Comparison of ENCODE assay signal across 25 mouse cellular contexts in the genomic region with DNA sequence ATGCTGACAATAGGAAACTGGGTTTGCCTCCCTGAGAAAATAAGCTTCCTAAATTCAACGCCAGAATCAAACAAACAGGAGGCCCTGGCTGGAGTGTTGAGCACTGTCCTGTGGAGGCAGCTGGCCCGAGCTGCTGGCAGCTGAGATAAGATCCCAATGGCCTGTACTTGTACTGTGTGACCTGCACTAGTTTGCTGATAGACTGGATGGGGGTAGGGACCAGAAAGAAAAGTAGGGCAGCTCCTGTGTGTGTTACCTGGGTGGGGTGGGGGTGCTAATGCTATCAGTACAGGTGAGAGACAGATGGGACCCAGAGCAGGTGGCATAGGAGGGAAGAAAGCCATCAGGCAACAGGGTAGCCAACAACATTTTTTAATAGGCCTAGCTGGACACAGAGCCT. TPM values are rescaled to one million over a fixed set of nuclear protein-coding genes. Genes with fewer than 3 reads are reported as not detected.
DNase-seq lines count a peak whose midpoint lies in the region; ATAC-seq and TF ChIP-seq lines count a peak whose summit lies in the region.
"Had no signal": no experiment of that assay in that cellular context is flagged by ENCODE, and none has a peak within 500 bp of the region (broad histone marks: within the 10 kb centered on the region; RNA-seq: fewer than 3 reads in every experiment).

No protein-coding gene starts in this region.

- peaks cover 2% of the 10 kb centered on the region; the same call in 1 of the 2 replicates for H3K27me3 ChIP-seq in heart, embryonic 11.5 days (ENCODE audit: control insufficient read depth, insufficient read depth, low read length)
- H3K27me3 ChIP-seq in heart, adult 2 months (ENCODE audit: control insufficient read depth, insufficient read depth, low read length), result no peaks in the 10 kb centered on the region
- H3K27me3 ChIP-seq in stomach, embryonic 15.5 days (replicated peaks), result no peaks in the 10 kb centered on the region
- H3K27me3 ChIP-seq in stomach, postnatal 0 days (ENCODE audit: control insufficient read depth, insufficient read depth, low read length), result no peaks in the 10 kb centered on the region
- H3K27me3 ChIP-seq: embryonic facial prominence, embryonic 13.5 days; forebrain, embryonic 15.5 days; hindbrain, embryonic 13.5 days; neural tube, embryonic 13.5 days had no signal

- 7% methylated on average over 2 of the region's 2 CpGs for WGBS in heart, embryonic 11.5 days (ENCODE audit: insufficient replicate concordance)
- WGBS in heart, adult 2 months, result 16% methylated on average over 2 of the region's 2 CpGs
- WGBS in stomach, embryonic 15.5 days, result 39% methylated on average over 2 of the region's 2 CpGs
- 32% methylated on average over 2 of the region's 2 CpGs for WGBS in stomach, postnatal 0 days

- ATAC-seq in heart, embryonic 11.5 days (replicated peaks; ENCODE audit: insufficient number of reproducible peaks, low FRiP score, low TSS enrichment), result 0 out of 2 replicates have a peak, but pooled peaks have one; percentile 51
- ATAC-seq in stomach, embryonic 15.5 days (ENCODE audit: insufficient read depth, low FRiP score, low read depth), result peak; percentile 67; the same call in 1 of the 2 replicates
- ATAC-seq in stomach, postnatal 0 days (ENCODE audit: low FRiP score, low TSS enrichment), result no peak
- ATAC-seq: forebrain, embryonic 15.5 days had no signal

- intact Hi-C loops in heart, adult 2 months (cut with DNase I), result no loop called here

- no peak for TF ChIP-seq EP300 in heart, adult 2 months (IDR thresholded peaks at IDR 0.05; ENCODE audit: insufficient read depth, low read depth, low read length)
- TF ChIP-seq EP300 in stomach, postnatal 0 days (optimal IDR thresholded peaks at IDR 0.05), result no peak

- no peak overlapping the region for H3K9ac ChIP-seq in heart, embryonic 11.5 days (ENCODE audit: low read depth, low read length)
- no peak overlapping the region for H3K9ac ChIP-seq in heart, adult 2 months (ENCODE audit: low read depth, low read length)
- H3K9ac ChIP-seq in stomach, embryonic 15.5 days, result no peak overlapping the region
- no peak overlapping the region for H3K9ac ChIP-seq in stomach, postnatal 0 days (ENCODE audit: low read length)
- H3K9ac ChIP-seq: embryonic facial prominence, embryonic 13.5 days; forebrain, embryonic 15.5 days; hindbrain, embryonic 13.5 days; liver, embryonic 15.5 days; lung, embryonic 14.5 days; neural tube, embryonic 13.5 days had no signal

- no peak for TF ChIP-seq POLR2A in heart, adult 2 months (IDR thresholded peaks at IDR 0.05; ENCODE audit: insufficient read depth, low read depth, low read length)

- DNase-seq in heart, adult 2 months, result no peak
- DNase-seq in stomach, postnatal 0 days (ENCODE audit: low spot score), result no peak
- peak; percentile 62 for DNase-seq in cerebellum, adult 9-11 months
- no peak for DNase-seq in spleen, postnatal 36 days (ENCODE audit: low spot score in 2 of 2)
- DNase-seq: adrenal gland, postnatal 14 days; B cell, adult 2 months; gastrocnemius, adult 2 months; gastrocnemius, postnatal 36 days; heart, adult 18-20 months; heart, postnatal 14 days; kidney, adult 11 months; kidney, postnatal 14 days; layer of hippocampus, adult 9-11 months; liver; lung, embryonic 14.5 days; lung, postnatal 14 days; right cerebral cortex, postnatal 4 days had no signal

- H3K4me1 ChIP-seq in heart, embryonic 11.5 days (ENCODE audit: control insufficient read depth, insufficient read depth, low read length), result peaks cover 14% of the 10 kb centered on the region
- H3K4me1 ChIP-seq in heart, adult 2 months (ENCODE audit: control insufficient read depth, insufficient read depth, low read length), result peaks cover 1% of the 10 kb centered on the region
- no peaks in the 10 kb centered on the region for H3K4me1 ChIP-seq in stomach, embryonic 15.5 days
- H3K4me1 ChIP-seq in stomach, postnatal 0 days (replicated peaks; ENCODE audit: control insufficient read depth, insufficient read depth), result no peaks in the 10 kb centered on the region
- H3K4me1 ChIP-seq: embryonic facial prominence, embryonic 13.5 days; liver, embryonic 15.5 days had no signal

- no peak overlapping the region for H3K4me3 ChIP-seq in heart, embryonic 11.5 days (ENCODE audit: low read depth, low read length)
- H3K4me3 ChIP-seq in heart, adult 2 months, result no peak overlapping the region
- H3K4me3 ChIP-seq in stomach, embryonic 15.5 days (replicated peaks), result no peak overlapping the region
- no peak overlapping the region for H3K4me3 ChIP-seq in stomach, postnatal 0 days (ENCODE audit: low read depth, low read length)
- H3K4me3 ChIP-seq: embryonic facial prominence, embryonic 13.5 days; forebrain, embryonic 10.5 days; forebrain, embryonic 15.5 days; gastrocnemius, adult 2 months; hindbrain, embryonic 13.5 days; liver, embryonic 15.5 days; neural tube, embryonic 13.5 days had no signal

- no peaks in the 10 kb centered on the region for H3K9me3 ChIP-seq in heart, embryonic 11.5 days (replicated peaks; ENCODE audit: control insufficient read depth, low read length)
- no peaks in the 10 kb centered on the region for H3K9me3 ChIP-seq in stomach, embryonic 15.5 days
- no peaks in the 10 kb centered on the region for H3K9me3 ChIP-seq in stomach, postnatal 0 days (ENCODE audit: control insufficient read depth, low read length)
- H3K9me3 ChIP-seq: embryonic facial prominence, embryonic 13.5 days; forebrain, embryonic 10.5 days; forebrain, embryonic 15.5 days; hindbrain, embryonic 13.5 days; liver, embryonic 15.5 days; neural tube, embryonic 13.5 days had no signal

- H3K36me3 ChIP-seq in heart, embryonic 11.5 days (ENCODE audit: control insufficient read depth, insufficient read depth, low read length), result no peaks in the 10 kb centered on the region
- no peaks in the 10 kb centered on the region for H3K36me3 ChIP-seq in heart, adult 2 months (ENCODE audit: control insufficient read depth, insufficient read depth, low read length)
- no peaks in the 10 kb centered on the region for H3K36me3 ChIP-seq in stomach, embryonic 15.5 days
- H3K36me3 ChIP-seq in stomach, postnatal 0 days (ENCODE audit: control insufficient read depth, insufficient read depth, low read length), result no peaks in the 10 kb centered on the region
- H3K36me3 ChIP-seq: embryonic facial prominence, embryonic 13.5 days; forebrain, embryonic 10.5 days; forebrain, embryonic 15.5 days; hindbrain, embryonic 13.5 days; liver, embryonic 15.5 days; neural tube, embryonic 13.5 days had no signal

- H3K27ac ChIP-seq in heart, embryonic 11.5 days (ENCODE audit: low read depth, low read length), result no peak overlapping the region
- H3K27ac ChIP-seq in heart, adult 2 months, result no peak overlapping the region
- no peak overlapping the region for H3K27ac ChIP-seq in stomach, embryonic 15.5 days
- no peak overlapping the region for H3K27ac ChIP-seq in stomach, postnatal 0 days (replicated peaks)
- H3K27ac ChIP-seq: embryonic facial prominence, embryonic 13.5 days; forebrain, embryonic 15.5 days; gastrocnemius, adult 2 months; hindbrain, embryonic 13.5 days; liver, embryonic 15.5 days; neural tube, embryonic 13.5 days had no signal

- no peak for TF ChIP-seq CTCF in heart, adult 2 months (IDR thresholded peaks at IDR 0.05)
- TF ChIP-seq CTCF in stomach, postnatal 0 days (IDR thresholded peaks at IDR 0.05; ENCODE audit: low read depth), result no peak

- no peak overlapping the region for H3K4me2 ChIP-seq in heart, embryonic 11.5 days
- no peak overlapping the region for H3K4me2 ChIP-seq in stomach, embryonic 15.5 days
- no peak overlapping the region for H3K4me2 ChIP-seq in stomach, postnatal 0 days (replicated peaks; ENCODE audit: low read depth)
- H3K4me2 ChIP-seq: embryonic facial prominence, embryonic 13.5 days; forebrain, embryonic 15.5 days; hindbrain, embryonic 13.5 days; liver, embryonic 15.5 days; lung, embryonic 14.5 days; neural tube, embryonic 13.5 days had no signal

- no peaks in the 10 kb centered on the region for H3K79me2 ChIP-seq in heart, adult 2 months (replicated peaks; ENCODE audit: control insufficient read depth, insufficient read depth, low read length)

RNA-seq across cellular contexts. Expression of gene Trp53i11, which starts 37.3 kb away (rescaled TPM):
- polyA plus RNA-seq in heart, embryonic 11.5 days (2014; fragmentation: Nextera tagmentation; extraction: Ambion mirVana), result 23.6 and 27.7 TPM in 2 replicates
- 10 to 100 TPM; 25.2 to 33.2 TPM for total RNA-seq in heart, adult 2 months (2021)
- 34.4 and 42.7 TPM in 2 replicates for polyA plus RNA-seq in heart, adult 2 months (2012; rRNA removed)
- polyA plus RNA-seq in stomach, embryonic 15.5 days (2015; fragmentation: Nextera tagmentation; extraction: Ambion mirVana), result 29.3 and 37.7 TPM in 2 replicates
- 17.3 and 27.8 TPM in 2 replicates for polyA plus RNA-seq in stomach, postnatal 0 days (2015; fragmentation: Nextera tagmentation; extraction: Ambion mirVana)
